Mouse (Mus musculus) gastrocnemius, postnatal 14 days (tissue): ENCODE measurements around the gene Atp8a2. TPM values are rescaled to one million over a fixed set of nuclear protein-coding genes. Genes with fewer than 3 reads are reported as not detected.

Experiments
- DNase-seq: peaks from one replicate; pipeline ENCODE4 v3.0.0; 2021; ENCODE audit warnings: mixed read lengths
- intact Hi-C: fragments of 180-260 bp; cut with DNase I; formaldehyde crosslinking; loops from one replicate; pipeline ENCODE4 v1.15.1; 2025; ENCODE audit warnings: low total_unique reads
- long read RNA-seq, 2 experiments: library from polyadenylated mRNA; stranded (forward); transcript quantifications; one replicate each; pipeline ENCODE4 v2.0.0; 2021
- total RNA-seq, 2 experiments: library from RNA; stranded (reverse); gene quantifications; 2 replicates each; pipeline ENCODE4 v1.2.3; 2021

The Atp8a2 gene
- 1 to 10 TPM in 1 of 2 experiments, under 1 TPM in 1; 0.93 to 1.8 TPM for total RNA-seq
- long read RNA-seq, experiment 1, partial matches to known transcripts = 0 of 4 reads
- long read RNA-seq, experiment 1, other reads (novel, unspliced or antisense) = 4 of 4 reads
- long read RNA-seq, experiment 2, partial matches to known transcripts = 2 of 4 reads
- long read RNA-seq, experiment 2, other reads (novel, unspliced or antisense) = 2 of 4 reads

DNA sequence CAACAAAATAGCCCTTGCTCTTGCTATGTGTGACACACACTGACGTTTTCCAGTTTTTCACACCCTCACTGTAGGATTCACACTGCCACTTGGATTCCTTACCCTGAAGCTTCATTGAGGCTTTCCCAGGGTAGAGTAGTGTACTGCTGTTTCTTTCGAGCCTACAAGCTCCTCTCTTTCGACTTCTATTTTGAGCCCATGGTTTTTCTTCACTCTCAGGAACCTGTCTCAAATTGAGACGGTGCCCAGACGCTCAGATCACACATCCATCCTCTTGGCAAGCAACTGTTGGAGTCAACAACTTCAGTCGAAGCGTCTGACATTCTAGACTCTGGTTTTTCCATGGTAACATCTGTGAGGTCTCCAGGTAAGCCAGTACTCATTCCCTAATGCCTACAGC is at the start of gene Atp8a2:
Atp8a2 (minus strand) TSS at position 296 of the 400 bp plus-strand sequence.
- intact Hi-C loops = no loop called here
- no peak for DNase-seq

DNA sequence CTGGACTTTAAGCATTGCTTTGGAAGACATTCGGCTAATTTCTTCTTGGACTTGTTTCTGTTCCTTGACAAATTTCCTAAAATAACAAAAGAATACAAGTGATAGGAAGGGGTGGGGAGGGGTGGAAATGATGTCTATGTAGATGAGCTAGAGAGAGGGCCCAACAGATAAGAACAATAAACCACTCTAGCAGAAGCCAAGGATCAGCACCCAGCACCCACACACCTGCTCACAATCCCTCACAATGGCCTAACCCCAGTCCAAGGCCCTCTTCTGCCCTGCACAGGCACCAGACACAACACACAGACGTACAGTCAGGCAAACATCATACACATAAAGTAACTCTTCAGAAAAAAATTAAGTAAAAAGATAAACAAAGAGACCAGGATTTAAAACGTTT is 41.6 kb upstream of the Atp8a2 start:
- DNase-seq = no peak
- intact Hi-C loops = no loop called here

DNA sequence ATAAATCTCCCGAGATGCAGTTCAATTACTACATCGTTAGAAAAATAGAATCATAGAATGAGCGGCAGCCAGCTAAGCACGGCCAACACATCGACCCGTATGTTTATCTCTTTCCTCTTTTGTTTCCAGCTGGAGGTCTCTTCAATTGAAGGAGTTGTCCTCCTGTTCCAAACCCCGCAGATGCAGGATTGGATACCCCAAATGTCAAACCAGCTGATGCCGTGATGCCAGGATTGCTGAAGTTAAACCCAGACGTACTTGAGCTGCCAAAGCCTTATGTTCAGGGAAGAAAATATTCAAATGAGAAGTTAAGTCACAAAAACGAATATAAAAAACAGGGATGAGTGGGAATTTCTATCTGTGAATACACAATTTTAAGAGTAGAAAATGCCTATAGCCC is 22.9 kb upstream of the Atp8a2 start:
- intact Hi-C loops = no loop called here
- no peak for DNase-seq

DNA sequence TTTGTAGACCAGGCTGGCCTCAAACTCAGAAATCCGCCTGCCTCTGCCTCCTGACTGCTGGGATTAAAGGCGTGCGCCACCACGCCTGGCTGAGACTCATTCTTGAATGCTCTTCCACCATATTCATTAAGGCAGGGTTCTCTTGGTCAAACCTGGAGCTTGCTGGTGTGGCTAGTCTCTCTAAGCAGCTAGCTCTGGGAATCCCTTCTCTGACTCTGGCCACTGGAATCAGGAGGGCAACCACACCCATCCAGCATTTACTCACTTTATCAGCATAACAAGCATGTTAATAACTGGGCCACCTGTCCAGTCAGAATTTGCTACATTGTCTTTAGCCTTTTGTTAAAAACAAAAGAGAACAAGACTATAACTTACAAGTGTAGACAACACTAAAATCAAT is 20.6 kb upstream of the Atp8a2 start:
- no peak for DNase-seq
- intact Hi-C loops = no loop called here

DNA sequence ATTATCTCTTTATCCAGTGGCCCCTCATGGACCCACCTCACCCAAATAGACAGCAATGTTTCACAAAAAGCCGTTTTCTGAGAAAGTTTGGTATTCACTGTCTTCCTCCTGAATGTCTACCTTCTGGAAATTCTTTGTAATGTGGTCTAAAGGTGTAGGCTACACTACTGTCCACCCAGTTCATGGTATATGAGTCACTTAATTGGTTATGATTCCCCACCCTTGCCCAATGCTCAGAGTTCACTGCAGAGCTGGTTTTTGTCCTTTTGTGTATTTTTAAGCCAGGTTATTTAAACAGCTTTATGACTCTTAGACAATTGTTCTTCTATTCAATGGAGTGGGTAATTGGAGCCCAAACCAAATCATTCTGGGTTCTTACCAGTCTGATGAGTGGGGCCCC is 19.1 kb upstream of the Atp8a2 start:
- DNase-seq = no peak
- intact Hi-C loops = no loop called here

DNA sequence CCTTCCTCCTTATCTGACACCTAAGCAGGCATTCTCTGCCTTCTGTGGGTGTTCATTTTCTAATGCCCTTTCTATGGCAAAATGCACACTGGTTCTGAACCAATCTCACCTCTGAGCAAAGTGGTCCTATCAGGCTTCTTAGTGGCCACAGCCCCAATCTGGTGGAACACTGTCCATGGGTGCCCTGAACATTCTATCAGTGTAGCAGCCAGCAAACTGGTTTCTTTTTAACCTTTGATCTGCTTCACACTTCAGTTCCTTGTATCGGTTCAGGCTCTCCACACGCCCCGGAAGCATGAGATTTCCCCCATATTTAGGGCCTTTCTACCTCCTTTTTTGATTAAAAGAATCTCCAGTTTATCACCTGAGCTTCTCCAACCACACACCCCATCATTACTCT is 18.0 kb upstream of the Atp8a2 start:
- intact Hi-C loops = no loop called here
- no peak for DNase-seq

DNA sequence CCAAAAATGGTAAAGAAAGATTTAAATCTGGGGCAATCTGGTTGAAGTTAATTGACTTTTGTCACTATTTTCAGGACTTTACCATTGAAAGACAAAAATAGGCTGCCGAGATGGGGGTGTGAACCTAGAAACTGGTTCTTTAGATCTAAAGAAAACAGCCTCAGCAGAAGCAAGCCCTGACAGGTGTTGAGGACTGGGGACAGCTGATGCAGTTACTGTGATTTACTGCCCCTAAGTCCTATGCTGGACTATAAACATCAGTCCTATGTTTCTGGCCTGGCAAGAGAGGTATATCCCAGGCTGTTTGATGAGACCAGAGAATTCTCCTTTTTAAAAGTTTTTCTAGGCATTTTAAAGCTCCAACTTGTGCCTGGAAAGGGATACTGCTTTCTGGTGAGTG is 17.1 kb upstream of the Atp8a2 start:
- intact Hi-C loops = no loop called here
- no peak for DNase-seq

DNA sequence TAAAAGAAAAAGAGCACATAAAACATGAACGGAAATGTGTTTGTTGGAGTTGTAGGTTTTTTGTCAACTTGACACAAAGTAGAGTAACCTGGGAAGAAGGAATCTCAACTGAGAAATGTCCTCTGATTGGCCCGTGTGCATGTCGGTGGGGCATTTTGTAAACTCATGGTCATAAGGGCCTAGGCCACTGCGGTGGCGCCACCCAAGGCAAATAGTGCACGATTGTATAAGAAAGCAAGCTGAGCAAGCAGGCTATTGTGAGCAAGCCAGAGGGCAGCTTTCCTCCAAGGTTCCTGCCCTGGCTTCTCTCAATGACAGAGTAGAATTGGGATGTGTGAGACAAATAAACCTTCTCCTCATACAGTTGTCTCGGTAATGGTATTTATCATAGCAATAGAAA is 12.2 kb upstream of the Atp8a2 start:
- intact Hi-C loops = no loop called here
- DNase-seq = no peak

DNA sequence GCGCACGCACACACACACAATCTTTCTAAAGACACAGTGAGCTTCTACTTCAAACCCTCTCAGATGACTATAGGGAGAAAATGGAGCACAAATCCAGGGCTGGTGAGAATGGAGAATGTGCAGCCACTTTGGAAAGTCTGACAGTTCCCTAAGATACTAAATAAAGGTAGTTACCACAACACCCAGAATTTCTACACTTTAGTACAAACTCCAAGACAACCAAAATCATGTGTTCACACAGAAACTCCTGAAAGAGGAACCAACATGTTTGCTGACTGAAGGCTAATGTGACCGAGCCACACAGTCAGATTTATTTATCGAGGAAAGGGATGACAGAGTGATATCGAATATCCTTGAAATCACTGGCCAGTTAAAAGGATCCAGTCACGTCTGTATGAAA is 8.0 kb upstream of the Atp8a2 start:
- intact Hi-C loops = no loop called here
- DNase-seq = no peak

DNA sequence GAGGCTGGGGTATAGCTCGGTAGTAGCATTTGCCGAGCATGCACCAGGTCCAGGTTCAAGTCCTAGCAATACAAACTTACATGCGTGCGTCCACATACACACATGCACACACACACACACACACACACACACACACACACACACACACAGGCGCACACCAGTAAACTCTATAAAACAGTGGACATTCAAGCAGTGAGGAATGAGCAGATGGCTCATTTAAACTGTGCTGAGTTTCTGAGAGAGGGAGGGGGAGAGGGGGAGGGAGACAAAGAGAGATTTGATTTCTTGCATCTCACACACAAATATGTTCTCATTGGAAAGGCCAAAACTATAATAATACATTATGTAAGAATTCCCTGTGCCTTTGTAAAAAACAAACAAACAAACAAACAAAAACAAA is 980 bp downstream of the Atp8a2 start:
- intact Hi-C loops = no loop called here
- no peak for DNase-seq

DNA sequence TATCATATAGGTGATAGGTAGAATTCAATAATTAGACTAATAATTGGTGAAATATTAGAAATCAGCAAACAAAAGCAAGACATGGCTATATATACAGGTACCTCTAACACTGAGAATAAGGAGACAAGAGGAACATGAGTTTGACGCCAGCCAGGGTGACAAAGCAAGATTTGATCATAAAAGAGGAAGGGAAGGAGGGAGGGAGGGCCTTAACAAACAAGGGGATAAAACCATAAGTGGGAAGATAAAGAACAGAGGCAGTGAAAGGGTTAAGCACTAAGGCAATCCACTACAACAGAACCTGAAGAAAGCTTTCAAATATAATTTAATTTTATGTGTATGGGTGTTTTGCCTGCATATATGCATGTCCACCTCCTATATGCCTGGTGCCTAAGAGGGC is 2.4 kb downstream of the Atp8a2 start:
- intact Hi-C loops = no loop called here
- no peak for DNase-seq

DNA sequence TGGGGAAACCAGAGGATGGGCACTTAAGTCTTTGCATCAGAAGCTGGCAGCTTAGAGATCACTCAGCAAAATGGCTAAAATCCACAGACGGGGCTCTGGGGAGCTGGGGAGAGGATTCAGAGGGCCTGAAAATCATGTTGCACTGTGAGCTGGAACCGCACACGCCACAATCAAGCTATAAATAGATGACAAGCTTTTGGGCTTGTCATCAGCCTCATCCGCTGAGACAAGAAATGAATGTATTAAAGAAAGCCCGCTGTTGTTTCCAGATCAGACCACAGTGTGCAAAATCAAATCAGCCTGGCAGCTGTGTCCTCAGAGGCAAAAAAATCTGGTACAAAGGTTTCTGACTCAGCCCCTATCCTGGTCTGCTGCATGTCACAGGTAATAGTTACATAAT is 7.2 kb downstream of the Atp8a2 start:
- intact Hi-C loops = no loop called here
- no peak for DNase-seq

DNA sequence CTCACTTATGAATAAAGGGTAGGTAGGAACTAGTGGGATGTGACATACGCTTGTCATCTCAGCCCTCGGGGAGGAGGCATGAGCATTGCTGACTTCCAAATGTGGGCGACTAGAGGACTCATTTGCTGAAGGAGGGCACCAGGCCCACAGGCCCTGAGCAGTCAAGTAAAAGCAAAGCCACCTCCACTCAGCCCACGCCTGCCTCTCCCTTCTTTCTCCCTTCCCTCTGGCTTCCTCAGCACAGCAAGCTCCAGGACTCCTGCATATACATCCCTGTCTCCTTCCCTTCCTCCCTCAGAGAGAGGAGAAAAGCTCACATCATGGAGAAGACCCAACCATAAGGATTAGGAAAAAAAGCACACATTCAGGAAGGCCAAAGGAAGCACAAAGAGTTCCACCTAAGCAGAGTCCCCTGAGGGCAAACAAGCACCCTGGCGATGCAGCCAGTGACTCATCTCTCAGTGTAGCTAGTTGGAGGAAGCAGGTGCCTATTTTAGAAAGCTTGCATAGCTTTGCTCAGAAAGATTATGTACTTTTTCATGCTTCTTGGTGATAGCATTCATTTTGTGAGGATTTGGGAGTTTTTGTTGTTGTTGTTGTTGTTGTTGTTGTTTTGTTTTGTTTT is 8.7 kb downstream of the Atp8a2 start:
- DNase-seq = no peak
- intact Hi-C loops = no loop called here

DNA sequence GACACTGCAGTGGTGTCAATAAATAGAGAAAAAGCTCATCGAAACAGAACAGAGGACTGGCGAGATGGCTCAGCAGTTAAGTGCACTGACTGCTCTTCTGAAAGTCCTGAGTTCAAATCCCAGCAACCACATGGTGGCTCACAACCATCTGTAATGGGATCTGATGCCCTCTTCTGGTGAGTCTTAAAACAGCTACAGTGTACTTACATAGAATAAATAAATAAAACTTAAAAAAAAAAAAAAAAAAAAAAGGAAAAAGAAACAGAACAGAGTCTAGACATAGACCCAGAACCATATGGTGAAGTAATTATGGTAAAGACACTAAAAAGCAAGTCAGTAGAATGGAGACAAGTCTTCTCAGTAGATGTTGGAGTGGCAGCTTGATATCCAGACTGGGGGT is 15.7 kb downstream of the Atp8a2 start:
- intact Hi-C loops = no loop called here

DNA sequence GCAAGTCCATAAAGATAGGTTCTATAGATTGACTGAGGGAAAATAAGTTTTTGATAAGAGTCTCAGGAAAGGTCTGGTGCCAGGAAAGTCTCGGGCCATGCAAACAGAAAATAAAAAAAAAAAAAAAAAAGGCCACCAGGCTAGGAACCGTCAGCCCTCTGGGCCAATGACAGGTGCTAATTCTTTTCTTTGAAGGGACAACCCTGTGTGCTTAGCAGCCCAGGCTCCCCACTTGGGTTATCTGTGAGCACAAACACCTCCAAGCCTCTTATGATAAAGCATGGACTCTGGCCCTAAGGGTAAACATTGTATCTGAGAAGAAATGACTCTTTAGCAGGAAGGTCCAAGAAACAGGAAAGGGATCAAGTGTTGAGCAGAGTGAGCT is 18.4 kb downstream of the Atp8a2 start:
- DNase-seq = no peak
- intact Hi-C loops = no loop called here

More for the DNA sequence above, 15.7 kb downstream of the Atp8a2 start:
- no peak for DNase-seq

DNA sequence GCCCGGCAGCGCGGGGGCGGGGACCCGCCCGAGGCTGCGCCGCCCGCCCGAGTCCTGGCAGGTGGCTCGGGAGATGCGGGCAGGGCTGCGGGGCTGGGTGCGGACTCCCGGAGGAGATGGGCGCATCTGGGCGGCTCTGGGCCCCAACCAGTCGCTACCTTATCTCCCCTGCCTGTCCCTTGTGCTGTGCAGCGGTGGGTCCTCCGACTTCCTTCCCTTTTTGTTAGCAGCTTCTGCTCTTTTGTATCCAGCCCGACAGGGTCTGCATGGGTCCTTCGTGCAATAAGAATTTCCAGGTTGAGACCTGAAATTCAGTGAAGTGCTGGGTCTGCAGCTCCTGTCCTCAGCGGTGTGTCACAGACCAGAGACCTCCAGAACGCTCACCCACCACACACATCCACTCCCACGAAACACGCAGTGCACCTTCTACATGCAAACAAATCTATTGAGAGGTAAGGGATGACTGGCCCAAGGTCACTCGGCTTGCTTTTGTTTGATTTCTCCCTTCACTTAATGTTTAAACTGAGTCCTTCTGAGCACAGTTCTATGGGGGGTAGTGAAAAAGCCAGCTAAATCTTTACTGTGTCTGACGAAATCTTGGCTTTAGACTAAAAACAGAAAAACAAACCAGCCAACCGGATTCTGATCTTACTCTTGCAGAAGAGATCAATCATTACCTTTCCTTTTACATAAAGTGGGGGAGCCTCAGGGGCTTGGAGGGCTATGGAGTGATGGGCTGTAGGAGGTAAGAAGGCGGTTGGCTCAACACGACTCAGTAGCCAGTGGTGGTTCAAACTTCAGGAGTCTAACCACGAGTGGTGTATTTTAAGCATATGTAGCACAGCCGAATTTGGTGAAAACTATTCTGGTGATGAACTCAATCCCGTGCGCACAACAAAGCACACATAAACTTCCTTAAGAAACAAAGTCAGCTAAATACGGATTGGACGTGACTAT is 19.1 kb downstream of the Atp8a2 start:
- DNase-seq = no peak
- intact Hi-C loops = no loop called here

DNA sequence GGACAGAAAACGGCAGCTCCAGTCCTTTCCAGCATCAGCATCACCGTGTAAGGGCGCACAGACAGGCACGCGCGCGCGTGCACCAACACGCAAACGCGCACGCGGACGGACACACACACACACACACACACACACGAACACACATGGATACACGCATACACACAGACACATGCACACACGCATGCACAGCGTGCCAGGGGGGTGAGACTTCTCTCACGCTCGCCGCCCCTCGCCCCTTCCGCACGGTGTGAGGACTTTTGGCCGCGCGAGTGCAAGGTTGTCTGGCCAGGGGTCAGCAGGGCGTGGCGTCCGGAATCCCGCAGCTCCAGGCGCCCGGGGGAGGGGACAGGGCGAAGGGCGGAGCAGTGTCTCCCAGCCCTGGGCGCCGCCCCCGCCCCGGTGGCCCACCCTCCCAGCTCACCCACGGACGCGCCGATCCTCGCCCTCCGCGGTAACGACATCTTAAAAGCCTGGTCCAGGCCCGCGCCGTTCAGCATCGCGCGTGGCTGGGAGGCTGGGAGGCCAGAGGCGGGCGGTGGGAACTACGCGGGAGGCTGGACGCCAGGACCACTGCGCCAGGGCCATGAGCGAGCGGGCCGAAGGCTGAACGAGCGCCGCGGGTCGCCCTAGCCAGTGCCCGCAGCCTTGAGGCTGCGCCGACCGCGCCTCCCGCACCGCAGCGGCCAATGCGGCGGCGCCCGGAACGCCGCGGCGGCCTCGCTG is 19.9 kb downstream of the Atp8a2 start:
- peak; percentile 45 for DNase-seq
- intact Hi-C loops = no loop called here

DNA sequence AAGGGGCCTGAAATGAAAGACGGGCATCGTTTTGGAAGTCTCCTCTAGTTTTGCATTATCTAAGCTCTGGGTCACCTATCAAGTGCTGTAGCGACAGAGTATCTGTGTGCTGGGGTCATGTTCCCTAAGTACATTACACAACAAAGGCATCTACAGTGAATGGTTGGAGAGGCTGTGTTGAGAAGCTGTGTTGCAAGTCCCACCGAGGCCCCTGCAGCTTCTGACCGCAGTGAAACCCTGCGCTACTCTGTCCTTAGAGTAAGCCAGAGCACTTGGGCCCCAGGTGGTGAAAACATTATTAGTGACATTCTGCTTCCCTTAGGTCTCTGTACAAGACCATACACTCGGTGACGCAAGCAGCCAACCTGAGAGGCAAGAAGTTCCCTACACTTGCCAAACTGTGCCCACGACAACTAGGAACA is 20.5 kb downstream of the Atp8a2 start:
- no peak for DNase-seq
- intact Hi-C loops = no loop called here

DNA sequence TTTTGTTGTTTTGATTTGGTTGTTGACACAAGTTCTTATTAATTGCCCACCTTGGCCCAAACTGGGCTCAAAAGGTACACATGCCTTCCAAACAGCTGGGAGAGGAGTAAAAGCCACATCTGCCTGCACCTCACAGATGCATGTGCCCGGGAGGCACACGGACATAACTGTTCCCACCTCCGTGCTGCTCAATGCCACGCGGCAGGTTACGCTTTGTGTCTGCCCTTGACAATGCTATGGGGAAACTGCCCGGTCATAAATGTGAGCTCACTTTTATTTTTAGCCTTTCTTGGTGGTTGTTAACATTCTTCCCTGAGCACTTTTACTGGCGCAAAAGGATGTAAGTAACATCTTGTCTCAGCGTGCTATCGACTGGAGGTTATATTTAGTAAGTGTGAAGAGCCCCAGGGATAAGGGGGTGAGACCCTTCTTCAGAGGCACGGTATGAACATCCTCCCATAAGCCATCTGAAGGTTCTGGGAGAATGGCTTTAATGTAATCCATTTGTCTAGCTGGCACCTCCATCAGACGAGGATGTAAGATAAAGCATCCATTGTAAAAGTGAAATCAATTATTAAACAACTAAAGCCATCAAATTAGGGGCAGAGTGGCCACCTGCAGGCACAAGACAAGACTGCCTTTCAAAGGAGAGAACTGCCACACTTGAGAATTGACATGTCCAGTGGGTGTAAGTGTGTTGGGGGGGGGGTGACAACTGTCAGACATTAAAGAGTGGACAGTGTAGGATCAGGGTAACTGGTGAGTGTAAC is 24.5 kb downstream of the Atp8a2 start:
- DNase-seq = no peak
- intact Hi-C loops = no loop called here
